18 mouse cellular contexts compared by ENCODE assay signal in the genomic region with DNA sequence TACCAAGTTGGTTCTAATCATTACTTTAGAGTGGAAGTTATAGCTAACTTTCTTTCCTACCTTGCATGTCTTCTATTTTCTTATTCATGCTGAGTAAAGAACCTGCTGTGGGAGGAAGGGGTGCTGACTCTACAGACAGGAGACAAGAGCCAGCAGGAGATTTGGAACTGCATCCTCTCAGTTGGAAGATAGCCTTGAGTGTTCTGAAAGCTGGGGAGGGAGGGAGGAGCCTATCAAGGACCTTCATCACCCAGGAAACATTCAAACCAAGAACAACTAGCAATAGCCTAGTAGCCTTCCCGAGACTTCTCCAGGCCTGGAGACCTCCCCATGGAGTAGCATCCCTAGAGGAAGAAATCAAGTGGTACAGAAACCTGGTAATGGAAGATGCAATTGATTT.
"Had no signal": no experiment of that assay in that cellular context is flagged by ENCODE, and none has a peak within 500 bp of the region (broad histone marks: within the 10 kb centered on the region; RNA-seq: fewer than 3 reads in every experiment).

No protein-coding gene starts in this region.

- H3K9me3 ChIP-seq: midbrain, embryonic 10.5 days; neural tube, embryonic 13.5 days; neural tube, embryonic 15.5 days had no signal

- H3K4me1 ChIP-seq: midbrain, embryonic 10.5 days; midbrain, embryonic 12.5 days; neural tube, embryonic 13.5 days; neural tube, embryonic 15.5 days had no signal

- H3K27ac ChIP-seq: midbrain, embryonic 10.5 days; midbrain, embryonic 12.5 days; neural tube, embryonic 13.5 days; neural tube, embryonic 15.5 days had no signal

- DNase-seq: lung, adult 18-20 months; lung, embryonic 14.5 days; lung, postnatal 10 days; lung, postnatal 4 days; midbrain, embryonic 14.5 days; retina, postnatal 1 day; right cerebral cortex, adult 18-20 months; right cerebral cortex, postnatal 25 days; right cerebral cortex, postnatal 4 days; spleen, adult 18-20 months; thymus, adult 18-20 months; thymus, postnatal 14 days; thymus, postnatal 36 days had no signal

- H3K4me3 ChIP-seq: midbrain, embryonic 10.5 days; midbrain, embryonic 12.5 days; myocyte; neural tube, embryonic 13.5 days; neural tube, embryonic 15.5 days had no signal

- H3K36me3 ChIP-seq: midbrain, embryonic 10.5 days; midbrain, embryonic 12.5 days; neural tube, embryonic 13.5 days; neural tube, embryonic 15.5 days had no signal

- H3K27me3 ChIP-seq: midbrain, embryonic 12.5 days; neural tube, embryonic 13.5 days; neural tube, embryonic 15.5 days had no signal
